Mouse (Mus musculus) CH12.LX (cell line): ENCODE results near the gene Higd1a. TPM values are rescaled to one million over a fixed set of nuclear protein-coding genes. Genes with fewer than 3 reads are reported as not detected.

Source experiments
- DNase-seq: peaks from one replicate; pipeline ENCODE4 v3.0.0-alpha.2; 2013; ENCODE audit errors: extremely low read depth
- H3K27ac ChIP-seq: 2 replicates; pipeline ENCODE4 v1.5.1; 2012; ENCODE audit warnings: low read depth, mild to moderate bottlenecking, control low read depth, moderate library complexity; ENCODE audit not compliant: insufficient read depth
- H3K27me3 ChIP-seq: replicated peaks from 2 replicates; pipeline ENCODE3; 2012; ENCODE audit warnings: inconsistent platforms
- H3K36me3 ChIP-seq, 2 experiments: replicated peaks in 1 of 2; 2 replicates each; pipeline versions ENCODE3 to v1.6.1; 2012; ENCODE audit warnings: inconsistent platforms in 1 of 2, low read length in 1 of 2, mild to moderate bottlenecking in 1 of 2, mixed read lengths in 1 of 2, moderate library complexity in 1 of 2; ENCODE audit not compliant: control insufficient read depth in 1 of 2, insufficient read depth in 1 of 2
- H3K4me1 ChIP-seq, 2 experiments: 2 replicates each; pipeline ENCODE4 v1.6.1; 2012; ENCODE audit warnings: inconsistent platforms in 1 of 2, moderate library complexity in 1 of 2; ENCODE audit not compliant: insufficient read depth in 2 of 2, control insufficient read depth in 1 of 2
- H3K4me2 ChIP-seq: 2 replicates; pipeline ENCODE4 v1.6.1; 2012; ENCODE audit warnings: low read depth, mild to moderate bottlenecking, control low read depth; ENCODE audit not compliant: poor library complexity, insufficient read depth, severe bottlenecking
- H3K4me3 ChIP-seq, 3 experiments: fragments of 150-350 bp in 1 of 3; sonication (generic) in 1 of 3; replicated peaks in 1 of 3; 2 replicates each; pipeline versions ENCODE3 to v1.5.1; 2011 to 2012; ENCODE audit warnings: low read depth in 2 of 3, low read length in 2 of 3, mild to moderate bottlenecking in 2 of 3, moderate library complexity in 2 of 3, control low read depth in 1 of 3, improper control_type of control experiment in 1 of 3, inconsistent platforms in 1 of 3, mixed read lengths in 1 of 3; ENCODE audit not compliant: poor library complexity in 1 of 3
- H3K79me2 ChIP-seq: replicated peaks from 2 replicates; pipeline ENCODE4 v1.6.1; 2012; ENCODE audit warnings: mild to moderate bottlenecking, moderate library complexity; ENCODE audit not compliant: control insufficient read depth, poor library complexity, insufficient read depth, severe bottlenecking; ENCODE audit errors: extremely low read depth
- H3K9ac ChIP-seq: 2 replicates; pipeline ENCODE4 v1.6.1; 2012; ENCODE audit warnings: low read depth, mild to moderate bottlenecking, control low read depth, moderate library complexity; ENCODE audit not compliant: insufficient read depth
- H3K9me3 ChIP-seq: replicated peaks from 2 replicates; pipeline ENCODE3; 2012; ENCODE audit warnings: low read length, inconsistent platforms, mixed read lengths
- CHD1 ChIP-seq: IDR thresholded peaks from 2 replicates; pipeline ENCODE4 v1.6.1; 2012; ENCODE audit warnings: low read depth, low read length, improper control_type of control experiment, inconsistent platforms
- E2F4 ChIP-seq: IDR thresholded peaks from 2 replicates; pipeline ENCODE4 v1.6.1; 2011; ENCODE audit warnings: low read depth, low read length, improper control_type of control experiment; ENCODE audit not compliant: insufficient replicate concordance
- ETS1 ChIP-seq: conservative IDR thresholded peaks from 2 replicates; pipeline ENCODE4 v1.6.1; 2012; ENCODE audit warnings: low read depth, mild to moderate bottlenecking, inconsistent platforms, low read length, improper control_type of control experiment, moderate library complexity
- IRF4 ChIP-seq: IDR thresholded peaks from 2 replicates; pipeline ENCODE4 v1.6.1; 2014; ENCODE audit warnings: low read depth, mild to moderate bottlenecking, inconsistent platforms, low read length, improper control_type of control experiment
- JUND ChIP-seq: conservative IDR thresholded peaks from 2 replicates; pipeline ENCODE4 v1.6.1; 2011; ENCODE audit warnings: low read depth, low read length, improper control_type of control experiment
- MAX ChIP-seq: IDR thresholded peaks from 2 replicates; pipeline ENCODE4 v1.6.1; 2011; ENCODE audit warnings: low read length, improper control_type of control experiment
- MXI1 ChIP-seq: IDR thresholded peaks from 2 replicates; pipeline ENCODE4 v1.6.1; 2011; ENCODE audit warnings: mild to moderate bottlenecking, low read depth, low read length, improper control_type of control experiment
- POLR2A ChIP-seq: IDR thresholded peaks from 2 replicates; pipeline ENCODE4 v1.6.1; 2011; ENCODE audit warnings: low read depth, mild to moderate bottlenecking, improper control_type of control experiment, low read length
- RCOR1 ChIP-seq: conservative IDR thresholded peaks from 2 replicates; pipeline ENCODE4 v1.6.1; 2012; ENCODE audit warnings: low read depth, mild to moderate bottlenecking, inconsistent platforms, low read length, improper control_type of control experiment
- USF1 ChIP-seq: IDR thresholded peaks from 2 replicates; pipeline ENCODE4 v1.6.1; 2014; ENCODE audit warnings: low read depth, mild to moderate bottlenecking, inconsistent platforms, low read length, improper control_type of control experiment
- USF2 ChIP-seq: conservative IDR thresholded peaks from 2 replicates; pipeline ENCODE4 v1.6.1; 2011; ENCODE audit warnings: low read depth, low read length, improper control_type of control experiment
- dilution Hi-C: fragments of 300-500 bp; cut with MboI; formaldehyde crosslinking; loops from 2 replicates; pipeline ENCODE4 v1.14.3; 2020; ENCODE audit warnings: low sequenced_read_pairs; ENCODE audit not compliant: extremely low pct_unique_long_range_greater_than_20kb, extremely low pct_ligation_motif_present
- in situ Hi-C: fragments of 300-500 bp; cut with MboI; formaldehyde crosslinking; loops from 3 replicates; pipeline ENCODE4 v1.14.3; 2019; ENCODE audit warnings: low sequenced_read_pairs, low pct_ligation_motif_present, low pct_unique_long_range_greater_than_20kb, mixed read lengths
- polyA plus RNA-seq: library from polyadenylated mRNA; unstranded; fragments of >175 nt; gene quantifications from 2 replicates; pipeline ENCODE4 v1.2.1, GENCODE M21; 2012; ENCODE audit warnings: low read depth; ENCODE audit not compliant: insufficient read length
- total RNA-seq, 2 experiments: library from RNA; depleted of rRNA; stranded (reverse); fragments of 300-350 nt in 1 of 2; fragments of >200 nt in 1 of 2; gene quantifications; 2 replicates each; pipeline ENCODE4 v1.2.3; 2012 to 2014

Gene Higd1a
- total and polyA plus RNA-seq, 3 experiments: 75.4 to 132 (median 93.2) TPM

DNA sequence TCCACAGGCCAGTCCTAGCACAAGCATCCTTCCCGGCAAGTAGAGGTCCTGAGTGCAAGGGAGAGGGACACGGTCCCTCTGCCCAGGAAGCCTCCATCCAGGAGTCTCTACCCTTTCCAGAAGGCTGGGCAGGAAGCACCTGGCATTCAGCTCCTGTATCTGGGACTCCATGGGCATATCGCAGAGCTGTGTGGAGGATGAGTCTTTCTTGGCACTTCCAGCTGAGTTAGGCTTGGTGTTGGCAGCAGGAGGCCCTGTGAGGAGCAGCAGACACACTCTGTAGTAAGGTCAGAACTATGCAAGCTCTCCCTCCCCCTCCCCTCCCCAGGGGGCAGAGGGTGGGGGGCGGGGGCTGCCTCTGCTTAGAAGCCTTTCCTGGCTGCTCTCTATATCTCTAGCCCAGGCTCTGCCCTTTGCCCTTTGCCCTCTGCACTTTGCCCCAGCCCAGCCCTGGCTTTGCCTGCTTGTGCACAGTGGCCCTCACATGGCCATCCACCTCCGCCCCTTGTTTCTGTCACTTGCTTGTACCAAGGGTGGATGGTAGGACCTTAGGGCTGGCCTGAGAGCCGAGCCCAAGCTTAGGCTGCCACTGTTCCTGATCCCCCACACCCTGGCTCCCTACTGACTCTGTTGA, 59.2 kb downstream of the Higd1a start:
- no peaks in the 10 kb centered on the region for H3K9me3 ChIP-seq
- in situ Hi-C loops: no loop called here
- dilution Hi-C loops: no loop called here
- H3K27me3 ChIP-seq: peaks cover 85% of the 10 kb centered on the region
- H3K27ac ChIP-seq: no peak overlapping the region
- H3K79me2 ChIP-seq: no peaks in the 10 kb centered on the region
- H3K4me1 ChIP-seq: no peaks in the 10 kb centered on the region; a peak in 1 of 4 replicates
- H3K9ac ChIP-seq: no peak overlapping the region
- no peak overlapping the region for H3K4me3 ChIP-seq
- no peak overlapping the region for H3K4me2 ChIP-seq
- TF ChIP-seq IRF4 (no peak), MXI1 (no peak), E2F4 (no peak), POLR2A (no peak), USF1 (no peak), ETS1 (no peak), USF2 (no peak), JUND (no peak), MAX (no peak), RCOR1 (no peak), CHD1 (no peak)
- DNase-seq: no peak
- H3K36me3 ChIP-seq: no peaks in the 10 kb centered on the region

Other genes starting within 250 kb of the Higd1a start
- not detected in 2 replicates for gene Lyzl4, start 216.3 kb downstream of the Higd1a start, total RNA-seq (2012; rRNA removed)
- not detected in 2 replicates for gene Lyzl4, start 216.3 kb downstream of the Higd1a start, total RNA-seq (2014; rRNA removed)
- gene Lyzl4, start 216.3 kb downstream of the Higd1a start, polyA plus RNA-seq: not detected in 2 replicates
- gene Vipr1, start 215.6 kb downstream of the Higd1a start, total RNA-seq (2012; rRNA removed): 0.04 and 0.08 TPM in 2 replicates
- gene Vipr1, start 215.6 kb downstream of the Higd1a start, total RNA-seq (2014; rRNA removed): not detected in 2 replicates
- 0.11 TPM in 2 replicates for gene Vipr1, start 215.6 kb downstream of the Higd1a start, polyA plus RNA-seq
- 3.2 and 4.0 TPM in 2 replicates for gene Sec22c, start 152.9 kb downstream of the Higd1a start, total RNA-seq (2012; rRNA removed)
- gene Sec22c, start 152.9 kb downstream of the Higd1a start, total RNA-seq (2014; rRNA removed): 2.4 and 2.5 TPM in 2 replicates
- 4.6 and 5.7 TPM in 2 replicates for gene Sec22c, start 152.9 kb downstream of the Higd1a start, polyA plus RNA-seq
- 40.2 and 57.6 TPM in 2 replicates for gene Ss18l2, start 148.0 kb downstream of the Higd1a start, total RNA-seq (2012; rRNA removed)
- 77.0 and 82.2 TPM in 2 replicates for gene Ss18l2, start 148.0 kb downstream of the Higd1a start, total RNA-seq (2014; rRNA removed)
- 41.5 and 52.9 TPM in 2 replicates for gene Ss18l2, start 148.0 kb downstream of the Higd1a start, polyA plus RNA-seq
- gene Nktr, start 139.2 kb downstream of the Higd1a start, total RNA-seq (2012; rRNA removed): 31.0 and 39.3 TPM in 2 replicates
- 29.1 and 32.2 TPM in 2 replicates for gene Nktr, start 139.2 kb downstream of the Higd1a start, total RNA-seq (2014; rRNA removed)
- gene Nktr, start 139.2 kb downstream of the Higd1a start, polyA plus RNA-seq: 65.0 and 65.4 TPM in 2 replicates
- 0.13 and 0.84 TPM in 2 replicates for gene Zfp651, start 99.0 kb downstream of the Higd1a start, total RNA-seq (2012; rRNA removed)
- gene Zfp651, start 99.0 kb downstream of the Higd1a start, total RNA-seq (2014; rRNA removed): 0.07 and 0.30 TPM in 2 replicates
- 0.20 and 0.34 TPM in 2 replicates for gene Zfp651, start 99.0 kb downstream of the Higd1a start, polyA plus RNA-seq
- gene Klhl40, start 80.8 kb downstream of the Higd1a start, total RNA-seq (2012; rRNA removed): not detected in 2 replicates
- not detected in 2 replicates for gene Klhl40, start 80.8 kb downstream of the Higd1a start, total RNA-seq (2014; rRNA removed)
- gene Klhl40, start 80.8 kb downstream of the Higd1a start, polyA plus RNA-seq: not detected in 2 replicates
- not detected in 2 replicates for gene Hhatl, start 65.9 kb downstream of the Higd1a start, total RNA-seq (2012; rRNA removed)
- gene Hhatl, start 65.9 kb downstream of the Higd1a start, total RNA-seq (2014; rRNA removed): not detected in 2 replicates
- gene Hhatl, start 65.9 kb downstream of the Higd1a start, polyA plus RNA-seq: not detected in 2 replicates
- 0.25 and 0.34 TPM in 2 replicates for gene Ccdc13, start 18.9 kb downstream of the Higd1a start, total RNA-seq (2012; rRNA removed)
- not detected in 2 replicates for gene Ccdc13, start 18.9 kb downstream of the Higd1a start, total RNA-seq (2014; rRNA removed)
- 0.11 TPM in 1 of 2 replicates, not detected in the other for gene Ccdc13, start 18.9 kb downstream of the Higd1a start, polyA plus RNA-seq
- gene Ackr2, start 40.0 kb upstream of the Higd1a start, total RNA-seq (2012; rRNA removed): 2.9 and 4.5 TPM in 2 replicates
- gene Ackr2, start 40.0 kb upstream of the Higd1a start, total RNA-seq (2014; rRNA removed): 9.8 TPM in 2 replicates
- gene Ackr2, start 40.0 kb upstream of the Higd1a start, polyA plus RNA-seq: 13.0 and 13.9 TPM in 2 replicates
- gene Cyp8b1, start 57.9 kb upstream of the Higd1a start, total RNA-seq (2012; rRNA removed): not detected in 2 replicates
- gene Cyp8b1, start 57.9 kb upstream of the Higd1a start, total RNA-seq (2014; rRNA removed): not detected in 2 replicates
- gene Cyp8b1, start 57.9 kb upstream of the Higd1a start, polyA plus RNA-seq: 0.27 TPM in 1 of 2 replicates, not detected in the other
- 0.76 and 0.93 TPM in 2 replicates for gene Fam198a, start 92.6 kb upstream of the Higd1a start, total RNA-seq (2012; rRNA removed)
- gene Fam198a, start 92.6 kb upstream of the Higd1a start, total RNA-seq (2014; rRNA removed): 0.40 and 0.63 TPM in 2 replicates
- gene Fam198a, start 92.6 kb upstream of the Higd1a start, polyA plus RNA-seq: 0.59 and 0.70 TPM in 2 replicates
- not detected in 2 replicates for gene Pomgnt2, start 138.7 kb upstream of the Higd1a start, total RNA-seq (2012; rRNA removed)
- gene Pomgnt2, start 138.7 kb upstream of the Higd1a start, total RNA-seq (2014; rRNA removed): not detected in 2 replicates
- gene Pomgnt2, start 138.7 kb upstream of the Higd1a start, polyA plus RNA-seq: not detected in 2 replicates